Mouse (Mus musculus) fibroblast of lung, adult 2 months (primary cell): Measurements from ENCODE around the gene Rps27l.

Experiments used
- DNase-seq: peaks from one replicate; pipeline ENCODE4 v3.0.0-alpha.2; 2011; ENCODE audit warnings: low read depth

Rps27l gene

DNA sequence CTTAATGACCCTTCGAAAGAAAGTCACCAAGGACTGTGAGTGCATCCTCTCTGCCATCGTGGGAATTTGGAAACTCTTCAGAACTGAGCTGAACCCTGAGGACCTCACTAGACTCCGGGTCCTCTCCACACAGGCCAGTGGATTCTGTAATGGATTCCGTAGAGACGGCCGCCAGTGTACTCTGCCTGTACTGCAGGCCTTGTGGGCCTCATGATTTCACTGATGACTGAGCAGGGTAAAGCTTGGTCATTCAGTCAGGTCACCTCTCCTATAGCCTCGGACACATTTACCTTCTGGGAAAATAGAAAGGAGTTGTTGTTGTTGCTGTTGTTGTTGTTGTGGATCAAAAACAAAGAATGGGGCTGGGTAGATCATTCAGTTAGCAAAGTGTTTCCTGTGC, 36.2 kb downstream of the Rps27l start:
- DNase-seq = no peak

DNA sequence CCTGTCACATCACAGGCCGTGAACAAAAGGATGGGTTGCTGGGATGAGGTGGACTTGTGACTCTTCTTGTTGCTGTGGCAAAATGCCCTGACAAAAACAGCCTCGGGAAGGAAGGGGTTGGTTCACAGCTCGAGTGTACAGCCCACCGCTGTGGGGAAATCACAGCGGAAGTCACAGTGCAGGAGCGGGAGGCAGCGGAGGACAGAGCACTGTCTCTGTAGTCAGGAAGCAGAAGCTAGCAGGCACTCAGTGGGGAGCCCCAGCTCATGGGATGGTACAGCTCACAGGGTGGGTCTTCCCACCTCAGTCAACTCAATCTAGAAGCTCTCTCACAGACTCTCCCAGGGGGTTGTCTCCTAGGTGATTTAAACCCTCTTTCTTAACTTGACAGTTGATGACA, 39.5 kb downstream of the Rps27l start:
- no peak for DNase-seq

DNA sequence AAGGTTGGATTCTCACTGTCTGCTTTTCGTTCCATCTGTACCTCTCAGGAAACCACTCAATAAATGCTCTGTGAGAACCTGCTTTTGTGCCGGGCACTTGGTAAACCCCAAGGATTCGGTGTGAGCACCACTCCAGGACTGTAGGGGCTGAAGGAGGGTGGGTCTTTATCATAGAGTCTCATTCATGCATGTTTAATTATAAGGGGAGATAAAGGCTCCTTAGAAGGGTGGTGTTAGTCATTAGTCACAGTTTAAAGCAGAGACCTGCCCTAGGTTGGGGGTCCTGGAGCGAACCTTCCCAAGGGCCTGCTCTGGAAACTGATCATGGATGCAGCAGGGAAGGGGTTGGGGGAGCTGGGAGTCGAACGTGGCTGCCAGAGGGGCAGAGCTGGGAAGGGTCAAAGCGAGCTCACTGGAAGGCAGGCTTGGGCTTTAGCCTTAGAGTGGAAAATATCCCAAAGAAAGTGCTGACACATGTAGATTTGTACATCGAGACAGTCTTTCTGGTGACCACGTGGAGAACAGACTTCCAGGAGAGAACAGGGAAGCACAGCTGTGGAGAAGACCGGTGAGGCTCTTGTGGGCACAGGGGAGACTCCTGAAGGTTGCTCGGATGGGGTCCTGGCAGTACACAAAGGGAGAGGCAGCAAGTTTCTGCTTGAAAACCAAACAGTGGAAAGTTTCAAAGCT, 42.5 kb downstream of the Rps27l start:
- peak; percentile 61 for DNase-seq

DNA sequence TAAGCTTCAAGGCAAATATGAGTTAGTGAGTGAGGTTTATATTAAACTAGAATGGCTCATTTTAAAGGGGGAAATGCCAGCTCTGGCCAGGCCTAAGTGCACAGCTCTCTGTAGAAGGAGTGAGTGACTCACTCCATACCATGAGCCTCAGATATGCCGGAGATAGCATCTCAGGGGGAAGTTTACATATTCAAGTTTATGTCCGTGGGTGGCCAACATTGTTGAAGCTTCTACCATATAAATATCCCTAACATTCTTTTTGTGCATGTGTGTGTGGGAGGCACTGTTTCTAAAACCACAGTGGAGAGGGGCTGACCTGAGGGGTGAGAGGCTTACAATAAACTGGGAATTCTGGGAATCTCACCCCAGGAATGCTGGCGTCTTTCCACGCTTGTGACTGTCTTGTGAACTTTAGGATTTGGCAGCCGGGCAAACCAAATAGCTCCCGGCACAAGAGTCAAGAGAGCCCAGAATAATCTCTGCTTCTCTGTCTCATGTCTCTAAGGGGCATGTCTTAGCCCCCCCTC, 43.1 kb downstream of the Rps27l start:
- peak; percentile 82 for DNase-seq

DNA sequence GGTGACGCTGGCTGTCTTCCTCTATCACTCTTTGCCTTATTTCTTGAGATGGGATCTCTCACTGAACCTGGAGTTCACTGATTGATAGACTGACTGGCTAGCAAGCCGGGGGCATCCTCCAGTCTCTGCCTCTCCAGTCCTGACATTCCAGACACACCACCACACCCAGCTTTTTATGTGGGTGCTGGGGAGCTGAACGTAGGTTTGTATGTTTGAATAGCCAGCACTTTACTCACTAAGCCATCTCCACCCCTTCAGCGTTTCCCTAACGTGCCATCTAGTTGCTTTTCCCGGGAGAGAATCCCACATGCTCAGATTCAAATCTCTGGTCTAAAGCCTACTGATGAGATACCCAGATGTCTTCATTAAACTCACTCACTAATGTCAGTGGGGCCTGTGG, 43.7 kb downstream of the Rps27l start:
- no peak for DNase-seq

DNA sequence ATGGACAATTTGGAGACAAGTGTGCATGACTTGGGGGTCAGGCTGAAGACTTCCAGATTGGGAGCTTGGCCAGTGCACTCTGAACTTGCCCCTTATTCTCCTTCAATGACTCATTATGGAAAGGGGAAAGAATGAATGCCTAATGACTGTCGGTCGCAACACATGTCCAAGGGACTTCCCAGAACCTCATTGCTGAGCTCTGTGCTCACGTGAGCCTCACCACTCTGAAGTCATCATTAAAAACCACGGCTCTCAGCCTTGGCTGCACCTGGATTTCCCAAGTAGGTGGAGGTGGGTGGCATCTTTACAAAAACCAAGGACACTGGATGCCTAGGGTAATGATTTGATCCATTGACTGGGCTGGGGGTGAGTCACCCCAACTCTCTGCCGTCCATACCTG, 44.2 kb downstream of the Rps27l start:
- DNase-seq = peak; percentile 36

DNA sequence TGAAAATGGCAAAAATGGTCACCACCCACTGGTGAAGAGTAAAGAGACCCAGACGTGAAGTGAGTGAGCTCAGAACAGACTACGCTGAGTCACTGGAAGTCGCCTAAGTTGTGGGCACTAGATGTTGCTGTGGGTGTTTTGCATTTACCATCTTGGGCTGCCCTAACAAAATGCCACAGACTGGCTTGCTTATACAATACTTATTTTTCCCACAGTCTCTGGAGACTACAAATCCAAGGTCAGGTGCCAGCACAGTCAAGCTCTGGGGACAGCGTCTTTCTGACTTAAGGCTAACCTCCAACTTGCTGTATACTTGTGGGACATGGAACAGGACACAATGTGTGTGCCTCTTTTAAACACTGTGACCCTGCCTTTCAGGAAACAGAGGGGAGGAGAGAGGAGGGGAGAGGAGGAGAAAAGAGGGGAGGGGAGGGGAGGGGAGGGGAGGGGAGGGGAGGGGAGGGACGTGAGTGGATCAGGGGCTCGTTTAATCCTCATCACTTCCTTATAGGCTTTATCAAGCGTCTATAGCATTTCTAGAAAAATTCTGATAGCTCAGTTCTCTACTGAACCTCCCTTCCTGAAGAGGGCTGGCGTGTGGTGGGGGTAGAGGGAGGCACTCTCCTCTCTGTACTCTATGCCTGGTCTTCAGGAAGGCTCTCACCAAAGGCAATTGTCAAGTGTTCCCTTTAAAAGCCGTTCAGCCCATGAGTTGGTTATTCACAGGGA, 45.3 kb downstream of the Rps27l start:
- DNase-seq = peak; percentile 38

DNA sequence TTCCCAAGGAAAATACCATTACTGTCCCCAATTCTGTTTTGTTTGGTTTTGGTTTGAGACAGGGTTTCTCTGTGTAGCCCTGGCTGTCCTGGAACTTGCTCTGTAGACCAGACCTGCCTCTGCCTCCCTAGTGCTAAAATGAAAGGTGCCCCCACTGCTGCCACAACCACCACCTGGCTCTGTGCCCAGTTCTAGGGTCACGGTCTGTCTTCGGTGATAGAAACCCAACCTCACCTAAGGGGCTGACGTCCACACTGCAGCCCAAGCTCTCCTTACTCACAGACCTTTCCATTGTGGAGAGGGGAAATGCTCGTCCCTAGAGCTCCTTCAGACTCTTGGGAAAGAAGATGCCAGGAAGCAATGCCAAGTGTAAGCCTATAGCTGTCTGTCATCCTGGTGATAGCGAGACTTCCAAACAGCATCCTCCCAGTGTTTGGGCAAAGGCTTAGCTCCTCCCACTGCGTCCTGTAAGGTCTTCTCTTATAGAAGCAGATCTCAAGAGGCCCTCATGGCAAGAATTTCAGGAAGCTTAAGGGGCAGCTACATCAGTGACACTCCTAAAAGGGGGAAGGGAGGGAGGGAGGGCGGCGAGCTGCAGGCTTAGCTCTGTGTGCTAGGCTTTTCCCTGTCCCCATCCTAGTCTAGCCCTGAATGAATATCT, 46.0 kb downstream of the Rps27l start:
- DNase-seq = no peak
